Mouse (Mus musculus) neural tube, embryonic 10.5 days (tissue): Measurements from ENCODE around the gene Gm45337.

Source experiments
- DNase-seq: peaks from one replicate; pipeline ENCODE4 v3.0.0-alpha.2; 2017; ENCODE audit warnings: low spot score; ENCODE audit errors: extremely low spot score

Gm45337 gene

GRCm38 (mm10) chr7:142104747-142105146, 39.7 kb downstream of the Gm45337 start:
- no peak for DNase-seq

GRCm38 (mm10) chr7:142097776-142098175, 46.6 kb downstream of the Gm45337 start:
- peak; percentile 74 for DNase-seq

GRCm38 (mm10) chr7:142096701-142097100, 47.7 kb downstream of the Gm45337 start:
- DNase-seq, result no peak

GRCm38 (mm10) chr7:142095183-142095931, 49.0 kb downstream of the Gm45337 start, which contains the start of gene Dusp8:
Dusp8 (minus strand) TSS chr7:142095843.
- peak; percentile 91 for DNase-seq

GRCm38 (mm10) chr7:142094301-142095143, 49.9 kb downstream of the Gm45337 start:
- peak; percentile 34 for DNase-seq

GRCm38 (mm10) chr7:142093696-142094240, 50.6 kb downstream of the Gm45337 start:
- DNase-seq, result no peak
